Mouse (Mus musculus) kidney, postnatal 36 days (tissue): ENCODE data around the gene Cdadc1.
"Not testable (repeated sequence)": the region's sequence is repeated elsewhere in the genome, so short reads cannot be mapped to it uniquely, and the experiment has no call there.

ENCODE experiments used
- DNase-seq, 2 experiments: peaks; one replicate each; pipeline ENCODE4 v3.0.0; 2021 to 2022; ENCODE audit warnings: mixed read lengths in 2 of 2

Gene Cdadc1

DNA sequence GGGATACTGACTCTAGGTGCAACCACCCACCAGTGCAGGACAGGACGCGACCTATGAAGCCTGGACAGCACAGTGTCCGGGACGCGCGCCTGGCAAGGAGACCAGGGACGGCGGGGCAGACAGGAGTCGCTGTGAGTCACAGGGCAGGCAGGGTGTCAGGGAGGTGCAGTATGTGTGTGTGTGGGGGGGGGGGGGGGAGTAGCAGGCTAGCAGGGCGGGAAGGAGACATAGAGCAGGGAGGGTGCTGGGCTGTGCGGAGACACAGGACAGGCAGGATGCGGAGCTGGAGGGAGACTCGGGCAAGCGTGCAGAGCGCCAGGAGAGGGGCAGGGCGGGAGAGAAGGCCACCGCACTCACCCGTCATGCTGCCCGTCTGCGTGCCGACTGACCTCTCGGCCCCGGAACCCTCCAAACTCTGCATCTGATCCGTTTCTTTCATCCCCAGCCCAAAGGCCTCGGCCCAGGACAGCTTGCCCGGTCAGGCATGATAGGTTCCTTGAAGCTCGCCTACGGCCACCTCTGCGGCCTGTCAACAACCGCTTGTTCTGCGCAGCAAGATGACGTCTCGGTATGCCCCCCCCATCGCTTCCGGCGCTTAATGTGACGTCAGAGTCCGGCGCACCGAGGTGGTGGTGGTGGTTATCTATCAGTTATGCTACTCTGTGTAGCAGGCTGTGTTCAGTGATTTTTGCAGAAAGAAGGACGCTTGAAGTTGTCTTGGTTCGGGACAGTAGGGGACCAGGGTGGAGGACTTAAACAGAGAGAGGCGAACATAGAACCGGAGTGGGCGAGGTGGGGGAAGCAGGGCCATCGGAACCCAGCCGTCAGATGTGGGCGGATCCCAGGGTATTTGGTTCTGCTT, at the start of gene Cdadc1:
TSS of gene Cdadc1 (minus strand) at position 562 of the 862 bp plus-strand sequence.
- DNase-seq = peak; percentile 95 to 96

DNA sequence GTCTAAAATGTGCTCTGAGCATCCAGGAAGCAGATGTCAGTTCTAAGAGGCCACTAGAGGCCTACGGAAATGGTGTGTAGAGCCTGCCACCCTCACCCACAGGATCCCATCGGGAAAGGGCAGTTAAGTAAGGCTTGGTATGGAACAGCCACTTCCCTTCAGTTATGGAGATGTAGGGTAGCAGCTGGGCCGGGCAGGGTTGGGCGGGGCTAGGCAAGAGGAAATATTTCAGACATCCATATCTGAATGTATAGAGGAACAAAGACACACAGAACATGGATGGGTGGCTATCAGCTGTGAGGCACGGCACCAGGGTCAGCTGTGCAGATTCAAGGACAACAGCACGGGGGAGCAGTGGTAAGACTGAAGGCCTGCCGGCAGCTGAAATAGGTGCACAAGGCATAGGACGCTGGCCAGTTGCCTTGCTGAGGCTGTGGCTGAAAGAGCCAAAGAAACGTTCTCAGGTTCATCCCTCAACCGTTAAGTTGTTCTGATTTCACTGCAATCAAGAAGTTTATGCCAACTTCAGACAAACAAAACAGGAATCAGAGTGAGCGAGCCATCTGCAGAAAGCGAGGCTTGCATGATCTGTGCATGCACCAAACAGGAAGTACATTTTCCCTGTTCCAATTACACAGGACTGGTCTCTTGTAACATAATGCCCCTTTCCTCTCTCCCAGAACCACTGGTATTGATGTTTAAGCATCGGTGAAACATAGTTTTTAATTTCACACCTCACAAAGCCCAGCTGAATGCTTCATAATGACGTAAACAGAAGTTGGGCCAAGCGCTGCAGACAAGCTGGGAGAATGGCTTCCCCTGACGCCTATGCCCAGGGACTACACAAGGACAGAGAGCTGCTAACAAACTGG, 49.3 kb upstream of the Cdadc1 start:
- no peak for DNase-seq

DNA sequence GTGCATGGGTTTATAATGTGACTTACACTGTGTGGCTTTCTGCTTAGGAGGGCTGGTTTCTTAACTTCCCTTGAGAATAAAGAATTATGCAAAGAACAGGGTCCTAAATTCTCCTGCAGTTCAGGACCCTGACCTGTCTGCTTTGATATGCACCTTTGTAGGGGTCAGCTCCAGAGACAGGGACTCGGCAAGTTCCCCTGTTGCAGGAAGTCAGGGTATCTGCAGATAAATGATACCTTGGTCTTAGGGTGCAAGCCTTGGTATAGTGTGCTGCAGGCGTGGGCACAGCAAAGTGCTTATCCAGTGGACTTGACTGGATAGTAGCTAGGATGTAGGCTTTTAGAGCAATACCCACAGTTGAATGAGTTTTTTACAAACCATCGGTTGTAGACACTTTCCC, 47.1 kb upstream of the Cdadc1 start:
- DNase-seq = no peak

- no peak for DNase-seq
These were observed 46.4 kb upstream of the Cdadc1 start for GRCm38 (mm10) chr14:59644166-59644565.

- peak in 1 of 2 experiments; percentile 14 for DNase-seq
These were observed 45.8 kb upstream of the Cdadc1 start for GRCm38 (mm10) chr14:59643582-59643981.

- no peak for DNase-seq
These were observed 44.1 kb upstream of the Cdadc1 start for GRCm38 (mm10) chr14:59641856-59642255.

- no peak for DNase-seq
These were observed 41.3 kb upstream of the Cdadc1 start for GRCm38 (mm10) chr14:59638906-59639703.

GRCm38 (mm10) chr14:59633988-59634387, 36.2 kb upstream of the Cdadc1 start:
- no peak for DNase-seq

DNA sequence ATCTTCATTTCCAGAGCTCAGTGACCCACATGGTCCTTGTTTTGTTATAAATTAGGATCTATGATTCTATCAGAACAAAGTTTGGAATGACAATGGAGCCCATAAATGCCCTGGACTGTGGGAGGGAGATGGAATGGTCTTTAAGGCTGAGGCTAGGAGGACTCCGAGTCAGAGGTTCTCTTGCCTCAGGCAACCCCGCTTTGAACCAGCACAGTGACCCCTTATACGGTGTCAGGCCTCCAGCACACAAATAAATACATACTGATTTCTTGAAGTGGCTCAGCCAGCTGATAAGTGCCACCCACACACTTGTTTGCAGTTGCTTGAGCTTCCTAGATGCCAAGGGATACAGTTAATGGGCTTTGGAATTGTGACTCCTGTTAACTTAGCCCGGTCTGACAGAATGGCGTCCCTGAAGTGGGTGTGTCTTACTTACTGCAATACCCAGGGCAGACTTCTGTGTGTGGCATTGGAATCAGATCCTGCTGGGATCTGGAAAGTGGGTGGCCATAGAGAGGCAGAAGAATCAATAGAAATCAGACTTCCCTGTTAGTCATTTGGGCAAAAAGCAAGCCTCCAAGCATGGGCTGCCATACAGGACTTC, 35.6 kb upstream of the Cdadc1 start:
- no peak for DNase-seq

GRCm38 (mm10) chr14:59632067-59632466, 34.3 kb upstream of the Cdadc1 start:
- no peak for DNase-seq

DNA sequence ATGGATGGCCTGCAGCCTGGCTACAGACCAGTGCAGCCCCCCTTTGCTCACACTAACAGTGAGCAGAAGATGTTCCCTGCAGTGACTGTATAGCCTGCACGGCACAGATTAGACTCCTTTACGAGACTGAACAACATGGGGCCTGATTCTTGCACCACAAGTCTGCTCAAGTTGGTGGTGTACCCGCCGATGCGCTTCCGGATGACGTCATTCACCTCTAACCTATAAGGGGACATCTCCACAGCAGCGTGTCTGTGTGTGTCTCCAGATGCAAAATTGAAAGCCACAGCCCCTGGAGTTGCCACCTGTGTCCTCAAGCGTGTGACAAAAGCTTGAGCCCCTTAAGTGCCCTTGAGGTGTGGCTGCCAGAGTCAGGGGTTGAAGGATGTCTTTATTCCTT, 32.3 kb upstream of the Cdadc1 start:
- no peak for DNase-seq

- DNase-seq = no peak
These were observed 31.5 kb upstream of the Cdadc1 start for GRCm38 (mm10) chr14:59629308-59629707.

DNA sequence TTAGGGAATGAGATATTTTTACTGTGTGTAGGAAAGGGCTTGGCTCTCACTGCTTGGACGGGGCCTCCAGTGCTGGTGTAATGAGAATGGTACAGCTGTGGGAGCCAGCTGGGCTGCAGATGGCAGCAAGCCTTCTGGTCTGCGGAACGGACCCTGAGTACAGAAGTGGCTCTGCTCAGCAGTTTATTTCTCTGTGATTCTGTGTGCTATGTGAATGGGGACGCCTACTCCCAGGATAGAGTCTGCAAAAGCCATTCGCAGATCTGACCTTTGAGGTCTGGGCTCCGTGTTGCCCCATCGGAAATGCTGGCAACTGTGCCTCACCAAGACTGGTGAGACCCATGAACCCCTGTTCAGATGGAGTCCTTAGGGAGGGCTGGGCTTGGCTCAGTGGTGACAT, 30.1 kb upstream of the Cdadc1 start:
- DNase-seq = no peak

DNA sequence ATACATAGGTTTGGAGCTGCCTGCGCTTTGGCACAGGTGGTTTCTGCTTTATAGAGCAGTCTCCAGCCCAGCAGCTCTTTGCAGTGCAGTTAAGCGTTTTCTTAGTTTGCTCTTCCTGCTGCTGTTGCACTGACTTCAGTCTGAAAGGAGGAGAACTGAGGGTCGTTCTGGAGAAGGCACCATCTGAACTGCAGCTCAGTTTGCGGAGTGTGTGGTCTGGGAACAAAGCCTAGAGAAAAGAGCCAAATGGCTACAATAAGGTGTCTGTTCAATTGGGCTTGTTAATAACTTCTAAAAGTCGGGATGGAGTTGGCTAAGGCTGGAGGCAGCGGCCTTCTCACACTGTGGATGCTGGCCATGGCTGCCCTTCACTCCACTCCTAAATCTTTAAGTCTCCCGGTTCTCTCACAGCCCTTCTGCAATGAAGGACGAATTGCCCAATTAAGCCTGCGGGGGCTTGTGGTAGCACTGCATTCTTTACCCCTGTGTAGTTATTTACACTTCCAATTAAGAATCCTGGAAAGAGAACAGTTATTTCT, 29.5 kb upstream of the Cdadc1 start:
- DNase-seq = no peak

DNA sequence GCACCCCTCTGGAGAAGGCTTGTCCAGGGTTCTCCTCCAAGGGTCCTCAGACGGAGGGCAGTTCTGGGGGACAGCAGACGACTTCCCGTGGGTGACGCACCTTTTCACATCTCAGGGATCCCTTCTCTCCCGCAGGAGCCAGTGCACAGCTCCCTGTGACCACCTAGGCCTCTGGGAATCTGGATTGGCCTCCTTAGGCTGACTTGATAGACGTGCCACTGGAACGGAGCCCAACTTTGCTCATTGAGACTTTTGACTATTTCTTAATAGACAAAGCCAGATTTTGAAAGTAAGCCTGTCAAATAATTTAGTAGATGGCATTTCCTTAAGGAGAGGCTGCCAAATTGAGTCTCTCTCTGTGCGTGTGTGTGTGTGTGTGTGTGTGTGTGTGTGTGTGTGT, 29.0 kb upstream of the Cdadc1 start:
- DNase-seq = peak in 1 of 2 experiments; percentile 50

- DNase-seq = peak in 1 of 2 experiments; percentile 41
These were observed 28.1 kb upstream of the Cdadc1 start for GRCm38 (mm10) chr14:59625806-59626364.

GRCm38 (mm10) chr14:59625158-59625805, 27.5 kb upstream of the Cdadc1 start, which contains the start of gene Shisa2:
Gene Shisa2, plus strand, starts transcription at chr14:59625308.
- DNase-seq = peak; percentile 60 to 80

GRCm38 (mm10) chr14:59624326-59624885, 26.6 kb upstream of the Cdadc1 start:
- no peak for DNase-seq

DNA sequence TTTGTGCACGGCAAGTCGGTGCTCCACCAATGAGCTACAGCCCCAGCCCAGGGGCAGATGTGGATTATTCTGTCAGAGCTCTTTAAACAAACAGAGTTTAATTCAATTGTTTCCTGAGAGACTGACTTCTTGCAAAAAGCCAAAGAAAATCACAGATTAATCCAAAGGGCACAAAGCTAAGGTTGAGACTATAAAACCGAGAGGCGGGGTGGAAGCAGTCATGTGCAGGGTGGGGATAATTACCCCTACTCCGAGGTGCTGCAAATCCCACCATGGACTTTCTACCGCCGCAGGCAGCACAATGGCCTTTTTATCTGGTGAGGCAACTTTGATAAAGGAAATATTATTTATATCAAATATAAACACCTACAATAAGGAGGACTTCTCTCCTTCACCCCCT, 19.0 kb upstream of the Cdadc1 start:
- DNase-seq = no peak

- DNase-seq = not testable (repeated sequence)
These were observed 16.4 kb upstream of the Cdadc1 start for GRCm38 (mm10) chr14:59614149-59614548.
